Mouse (Mus musculus) liver, adult 2 months (tissue): ENCODE data around the gene Cul9.

Experiments
- CTCF ChIP-seq: fragments of 200-500 bp; IDR thresholded peaks from 2 replicates; pipeline ENCODE4 v1.5.1; 2011; ENCODE audit warnings: low read depth, low read length, control low read depth
- POLR2A ChIP-seq: fragments of 200-500 bp; IDR thresholded peaks from 2 replicates; pipeline ENCODE4 v1.6.1; 2011; ENCODE audit warnings: low read length, control low read depth; ENCODE audit not compliant: insufficient read depth; ENCODE audit errors: extremely low read depth

- TF ChIP-seq CTCF (no peak), POLR2A (no peak)
Observed at GRCm38 (mm10) chr17:46553469-46553868, 7.3 kb upstream of the Cul9 start.
